9 mouse cellular contexts compared by ENCODE assay signal in the genomic region with DNA sequence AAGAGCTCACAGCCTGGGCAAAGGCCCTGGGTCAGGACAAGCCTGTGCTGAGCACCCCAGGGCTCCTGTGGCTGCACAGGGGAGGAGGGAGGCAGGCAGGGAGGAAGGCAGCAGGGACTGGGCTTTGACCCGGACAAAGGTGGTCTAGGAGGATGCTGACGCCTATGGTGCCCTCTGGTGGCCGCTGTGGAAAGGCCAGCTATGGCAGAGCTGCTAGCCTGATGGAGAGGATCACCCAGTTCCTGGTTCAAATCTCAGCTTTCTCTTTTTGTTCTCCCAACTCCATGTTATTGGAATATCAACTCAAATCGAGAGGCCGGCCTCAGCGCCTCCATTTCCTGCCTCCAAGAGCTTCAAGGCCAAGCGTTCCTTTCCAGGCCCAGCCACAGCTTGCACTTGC. TPM values are rescaled to one million over a fixed set of nuclear protein-coding genes. Genes with fewer than 3 reads are reported as not detected.
A peak's percentile ranks its signal among the peaks of the same experiment; 100 is the strongest.
DNase-seq lines count a peak whose midpoint lies in the region; ATAC-seq and TF ChIP-seq lines count a peak whose summit lies in the region.
"Had no signal": no experiment of that assay in that cellular context is flagged by ENCODE, and none has a peak within 500 bp of the region (broad histone marks: within the 10 kb centered on the region; RNA-seq: fewer than 3 reads in every experiment).

No protein-coding gene starts in this region.

- no peak for ATAC-seq in kidney, embryonic 14.5 days (ENCODE audit: low FRiP score, low TSS enrichment)

- no peaks in the 10 kb centered on the region for H3K9me3 ChIP-seq in kidney, embryonic 14.5 days (ENCODE audit: control insufficient read depth, low read length)
- no peaks in the 10 kb centered on the region for H3K9me3 ChIP-seq in ES-Bruce4 (replicated peaks; ENCODE audit: control insufficient read depth, insufficient read depth, low read length, poor library complexity, severe bottlenecking)

- peak; percentile 78 for DNase-seq in kidney, adult 2 months
- DNase-seq in c-Kit-positive CD71-negative TER-119-negative erythroid progenitor cells, embryonic 14.5 days (ENCODE audit: low read depth), result peak; percentile 72
- DNase-seq in heart, postnatal 36 days, result peak; percentile 66 to 77
- DNase-seq in lung, postnatal 10 days, result peak; percentile 81
- no peak for DNase-seq in right cerebral cortex, postnatal 25 days

- H3K4me3 ChIP-seq in kidney, adult 2 months (ENCODE audit: insufficient read depth, low read depth, low read length), result no peak overlapping the region
- no peak overlapping the region for H3K4me3 ChIP-seq in kidney, embryonic 14.5 days (ENCODE audit: low read length)
- H3K4me3 ChIP-seq in ES-Bruce4 (ENCODE audit: low read depth, low read length), result no peak overlapping the region
- H3K4me3 ChIP-seq in testis, adult 2 months (ENCODE audit: control insufficient read depth, low read depth, low read length), result no peak overlapping the region
- H3K4me3 ChIP-seq: midbrain, embryonic 12.5 days had no signal

- H3K27ac ChIP-seq in kidney, adult 2 months (ENCODE audit: insufficient read depth, low read depth, low read length), result no peak overlapping the region
- no peak overlapping the region for H3K27ac ChIP-seq in kidney, embryonic 14.5 days (ENCODE audit: low read depth, low read length)
- H3K27ac ChIP-seq in ES-Bruce4 (ENCODE audit: insufficient read depth, low read length), result no peak overlapping the region
- H3K27ac ChIP-seq in testis, adult 2 months (ENCODE audit: control insufficient read depth, insufficient read depth, low read depth, low read length), result no peak overlapping the region
- H3K27ac ChIP-seq: midbrain, embryonic 12.5 days had no signal

- H3K4me2 ChIP-seq in kidney, embryonic 14.5 days (replicated peaks; ENCODE audit: low read depth, low read length), result no peak overlapping the region
- H3K4me2 ChIP-seq: midbrain, embryonic 12.5 days had no signal

- WGBS in kidney, adult 2 months, result 13% methylated on average over 7 of the region's 7 CpGs
- WGBS in kidney, embryonic 14.5 days, result 13% methylated on average over 7 of the region's 7 CpGs

- H3K9ac ChIP-seq in kidney, embryonic 14.5 days (ENCODE audit: low read depth, low read length), result no peak overlapping the region
- no peak overlapping the region for H3K9ac ChIP-seq in ES-Bruce4 (ENCODE audit: low read depth, poor library complexity, severe bottlenecking)
- H3K9ac ChIP-seq: midbrain, embryonic 12.5 days had no signal

- intact Hi-C loops in heart, postnatal 36 days (cut with DNase I), result loop anchor here (2.0 kb wide), 2 partner anchors 31 to 47 kb away; no protein-coding TSS in a partner anchor

- no peak for TF ChIP-seq EP300 in ES-Bruce4 (IDR thresholded peaks at IDR 0.05; ENCODE audit: insufficient read depth, low read depth, low read length)

- TF ChIP-seq POLR2A in kidney, adult 2 months (IDR thresholded peaks at IDR 0.05; ENCODE audit: low read depth, low read length), result no peak
- no peak for TF ChIP-seq POLR2A in ES-Bruce4 (IDR thresholded peaks at IDR 0.05; ENCODE audit: insufficient read depth, low read length)
- no peak for TF ChIP-seq POLR2A in testis, adult 2 months (IDR thresholded peaks at IDR 0.05; ENCODE audit: control insufficient read depth, low read depth, low read length)

- no peaks in the 10 kb centered on the region for H3K36me3 ChIP-seq in kidney, adult 2 months (ENCODE audit: control insufficient read depth, insufficient read depth, low read length)
- no peaks in the 10 kb centered on the region for H3K36me3 ChIP-seq in kidney, embryonic 14.5 days (ENCODE audit: control insufficient read depth, insufficient read depth, low read length)
- H3K36me3 ChIP-seq in ES-Bruce4 (ENCODE audit: control insufficient read depth, insufficient read depth, low read length, poor library complexity, severe bottlenecking), result no peaks in the 10 kb centered on the region
- H3K36me3 ChIP-seq in testis, adult 2 months (ENCODE audit: control insufficient read depth, insufficient read depth, low read length), result no peaks in the 10 kb centered on the region
- H3K36me3 ChIP-seq: midbrain, embryonic 12.5 days had no signal

- H3K4me1 ChIP-seq in kidney, adult 2 months (ENCODE audit: control insufficient read depth, insufficient read depth, low read length), result no peaks in the 10 kb centered on the region; the same call in 1 of the 2 replicates
- H3K4me1 ChIP-seq in kidney, embryonic 14.5 days (ENCODE audit: control insufficient read depth, insufficient read depth, low read length), result peaks cover 3% of the 10 kb centered on the region; the same call in 1 of the 2 replicates
- no peaks in the 10 kb centered on the region for H3K4me1 ChIP-seq in ES-Bruce4 (ENCODE audit: control insufficient read depth, insufficient read depth, low read length)
- peaks cover 8% of the 10 kb centered on the region for H3K4me1 ChIP-seq in testis, adult 2 months (ENCODE audit: control insufficient read depth, insufficient read depth, low read length)

- no peaks in the 10 kb centered on the region for H3K27me3 ChIP-seq in kidney, adult 2 months (replicated peaks; ENCODE audit: control insufficient read depth, insufficient read depth, low read length)
- no peaks in the 10 kb centered on the region for H3K27me3 ChIP-seq in kidney, embryonic 14.5 days (ENCODE audit: control insufficient read depth, insufficient read depth, low read length)
- H3K27me3 ChIP-seq in ES-Bruce4 (ENCODE audit: control insufficient read depth, insufficient read depth, low read length, poor library complexity, severe bottlenecking), result no peaks in the 10 kb centered on the region
- no peaks in the 10 kb centered on the region for H3K27me3 ChIP-seq in testis, adult 2 months (ENCODE audit: control insufficient read depth, insufficient read depth, low read length)
- H3K27me3 ChIP-seq: midbrain, embryonic 12.5 days had no signal

- peak; percentile 85 for TF ChIP-seq CTCF in kidney, adult 2 months (conservative IDR thresholded peaks at IDR 0.05; ENCODE audit: insufficient read depth, insufficient read length, low read depth, low read length)
- TF ChIP-seq CTCF in ES-Bruce4 (IDR thresholded peaks at IDR 0.05; ENCODE audit: low read depth, low read length), result peak; percentile 99
- peak; percentile 81; the same call in 1 of the 2 replicates for TF ChIP-seq CTCF in testis, adult 2 months (IDR thresholded peaks at IDR 0.05; ENCODE audit: control insufficient read depth, insufficient read depth, insufficient replicate concordance, low read depth, low read length)

RNA-seq across cellular contexts. Expression of gene Gna11, which starts 5.3 kb away (rescaled TPM):
- polyA plus RNA-seq in kidney, adult 2 months (2012; rRNA removed), result 93.0 and 107 TPM in 2 replicates
- polyA plus RNA-seq in kidney, embryonic 14.5 days (2014; fragmentation: Nextera tagmentation; extraction: Ambion mirVana), result 77.7 and 89.2 TPM in 2 replicates
- polyA plus RNA-seq in ES-Bruce4 (2011; ENCODE audit: insufficient read depth, insufficient read length, low read depth, missing spikeins), result 32.0 and 35.3 TPM in 2 replicates
- 10 to 100 TPM; 50.7 to 51.7 TPM for total RNA-seq in heart, postnatal 36 days (2021)
- polyA plus RNA-seq in testis, adult 2 months (2012; rRNA removed), result 26.3 and 28.9 TPM in 2 replicates

RNA-seq across cellular contexts. Expression of gene Aes, which starts 9.0 kb away (rescaled TPM):
- polyA plus RNA-seq in kidney, adult 2 months (2012; rRNA removed), result 2,250 and 2,535 TPM in 2 replicates
- polyA plus RNA-seq in kidney, embryonic 14.5 days (2014; fragmentation: Nextera tagmentation; extraction: Ambion mirVana), result 408 and 609 TPM in 2 replicates
- 148 and 152 TPM in 2 replicates for polyA plus RNA-seq in ES-Bruce4 (2011; ENCODE audit: insufficient read depth, insufficient read length, low read depth, missing spikeins)
- 1,000 to 10,000 TPM in 1 of 2 experiments, 100 to 1,000 TPM in 1; 977 to 1,076 TPM for total RNA-seq in heart, postnatal 36 days (2021)
- polyA plus RNA-seq in testis, adult 2 months (2012; rRNA removed), result 154 and 172 TPM in 2 replicates

RNA-seq across cellular contexts. Expression of gene Tle2, which starts 24.1 kb away (rescaled TPM):
- 63.7 and 93.5 TPM in 2 replicates for polyA plus RNA-seq in kidney, adult 2 months (2012; rRNA removed)
- 29.3 and 30.4 TPM in 2 replicates for polyA plus RNA-seq in kidney, embryonic 14.5 days (2014; fragmentation: Nextera tagmentation; extraction: Ambion mirVana)
- polyA plus RNA-seq in ES-Bruce4 (2011; ENCODE audit: insufficient read depth, insufficient read length, low read depth, missing spikeins), result 3.1 and 3.8 TPM in 2 replicates
- total RNA-seq in heart, postnatal 36 days (2021), result 10 to 100 TPM in 1 of 2 experiments, 1 to 10 TPM in 1; 7.5 to 11.5 TPM
- polyA plus RNA-seq in testis, adult 2 months (2012; rRNA removed), result 19.0 and 22.1 TPM in 2 replicates

RNA-seq across cellular contexts. Expression of gene Gna15, which starts 26.2 kb away (rescaled TPM):
- polyA plus RNA-seq in kidney, adult 2 months (2012; rRNA removed), result 1.7 and 2.1 TPM in 2 replicates
- 0.23 and 0.60 TPM in 2 replicates for polyA plus RNA-seq in kidney, embryonic 14.5 days (2014; fragmentation: Nextera tagmentation; extraction: Ambion mirVana)
- polyA plus RNA-seq in ES-Bruce4 (2011; ENCODE audit: insufficient read depth, insufficient read length, low read depth, missing spikeins), result 11.2 and 11.6 TPM in 2 replicates
- under 1 TPM; 0.73 to 0.78 TPM for total RNA-seq in heart, postnatal 36 days (2021)
- polyA plus RNA-seq in testis, adult 2 months (2012; rRNA removed), result 1.0 and 1.2 TPM in 2 replicates

RNA-seq across cellular contexts. Expression of gene S1pr4, which starts 50.3 kb away (rescaled TPM):
- 2.3 and 4.9 TPM in 2 replicates for polyA plus RNA-seq in kidney, adult 2 months (2012; rRNA removed)
- 0.41 and 0.54 TPM in 2 replicates for polyA plus RNA-seq in kidney, embryonic 14.5 days (2014; fragmentation: Nextera tagmentation; extraction: Ambion mirVana)
- 0.49 and 0.93 TPM in 2 replicates for polyA plus RNA-seq in ES-Bruce4 (2011; ENCODE audit: insufficient read depth, insufficient read length, low read depth, missing spikeins)
- total RNA-seq in heart, postnatal 36 days (2021), result 1 to 10 TPM in 1 of 2 experiments, under 1 TPM in 1; 0.61 to 1.3 TPM
- polyA plus RNA-seq in testis, adult 2 months (2012; rRNA removed), result 0.04 and 0.13 TPM in 2 replicates
